Mouse (Mus musculus) stomach, postnatal 0 days (tissue): ENCODE results near the gene Gcn1l1.

ENCODE experiments used
- CTCF ChIP-seq: IDR thresholded peaks from 2 replicates; pipeline ENCODE4 v1.5.1; 2016; ENCODE audit warnings: antibody characterized with exemption, low read depth, mild to moderate bottlenecking, moderate library complexity
- EP300 ChIP-seq: optimal IDR thresholded peaks from 2 replicates; pipeline ENCODE3; 2016; ENCODE audit warnings: antibody characterized with exemption

DNA sequence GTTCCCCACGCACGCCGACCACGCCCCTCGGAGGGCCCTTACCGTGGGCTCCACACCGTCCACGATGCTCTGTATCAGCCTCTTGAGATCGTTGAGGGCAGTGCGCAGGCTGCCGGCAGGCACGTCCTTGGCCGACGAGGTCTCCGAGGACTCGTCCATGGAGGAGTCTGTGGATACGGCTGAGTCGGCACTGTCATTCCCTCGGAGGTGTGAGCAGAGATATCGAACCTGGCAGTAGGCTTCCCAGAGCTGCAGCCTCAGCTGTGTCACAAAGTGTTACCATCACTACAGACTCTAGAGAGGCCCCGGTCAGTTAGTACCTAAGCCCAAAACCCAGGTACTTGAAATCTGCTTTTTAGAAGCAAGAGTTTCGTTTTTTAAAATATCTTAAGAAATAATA is 97.6 kb downstream of the Gcn1l1 start:
- TF ChIP-seq CTCF = no peak
- no peak for TF ChIP-seq EP300
